Mouse (Mus musculus) brown adipose tissue, adult 24 weeks (tissue): ENCODE results near the gene Astn2. TPM values are rescaled to one million over a fixed set of nuclear protein-coding genes. Genes with fewer than 3 reads are reported as not detected.

ENCODE experiments used
- H3K27ac ChIP-seq: fragments of 200-500 bp; replicated peaks from 2 replicates; pipeline ENCODE4 v1.5.1; 2012; ENCODE audit warnings: low read depth, mild to moderate bottlenecking, low read length
- H3K4me1 ChIP-seq: fragments of 200-500 bp; 2 replicates; pipeline ENCODE4 v1.6.1; 2012; ENCODE audit warnings: low read length, mixed read lengths; ENCODE audit not compliant: control insufficient read depth, insufficient read depth, insufficient read length
- H3K4me3 ChIP-seq: fragments of 200-500 bp; 2 replicates; pipeline ENCODE4 v1.5.1; 2012; ENCODE audit warnings: low read depth, mild to moderate bottlenecking, low read length, moderate library complexity; ENCODE audit not compliant: insufficient read depth
- polyA plus RNA-seq: library from polyadenylated mRNA; stranded (reverse); fragments of >200 nt; gene quantifications from 2 replicates; pipeline ENCODE4 v1.2.4, GENCODE M21; 2012; ENCODE audit not compliant: missing spikeins, insufficient read depth, insufficient read length

Gene Astn2
- polyA plus RNA-seq, 1 experiment = not detected

GRCm38 (mm10) chr4:66370557-66371071 is 33.8 kb downstream of the Astn2 start:
- Histone ChIP-seq H3K27ac (no peak overlapping the region), H3K4me1 (no peaks in the 10 kb centered on the region), H3K4me3 (no peak overlapping the region)

DNA sequence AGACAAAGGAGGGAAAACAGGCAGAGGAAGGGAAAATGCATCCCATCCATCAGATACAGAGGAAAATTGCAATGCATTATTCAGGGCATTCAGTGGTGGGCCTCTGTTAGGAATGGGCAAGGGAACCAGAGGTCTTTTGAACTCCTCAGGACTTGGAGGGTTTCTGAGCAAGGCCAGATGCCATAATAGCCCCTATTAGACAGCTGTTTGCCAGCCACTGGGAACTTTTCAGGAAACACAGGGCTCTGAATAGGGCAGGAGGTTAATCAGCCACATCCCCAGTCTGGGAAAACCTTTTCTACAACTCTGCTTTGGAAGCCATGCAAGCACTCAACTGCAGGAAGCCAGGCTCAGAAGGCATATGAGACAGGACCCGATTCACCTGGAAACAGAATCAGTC is 38.9 kb downstream of the Astn2 start:
- no peak overlapping the region for H3K4me3 ChIP-seq
- H3K27ac ChIP-seq = no peak overlapping the region
- no peaks in the 10 kb centered on the region for H3K4me1 ChIP-seq

DNA sequence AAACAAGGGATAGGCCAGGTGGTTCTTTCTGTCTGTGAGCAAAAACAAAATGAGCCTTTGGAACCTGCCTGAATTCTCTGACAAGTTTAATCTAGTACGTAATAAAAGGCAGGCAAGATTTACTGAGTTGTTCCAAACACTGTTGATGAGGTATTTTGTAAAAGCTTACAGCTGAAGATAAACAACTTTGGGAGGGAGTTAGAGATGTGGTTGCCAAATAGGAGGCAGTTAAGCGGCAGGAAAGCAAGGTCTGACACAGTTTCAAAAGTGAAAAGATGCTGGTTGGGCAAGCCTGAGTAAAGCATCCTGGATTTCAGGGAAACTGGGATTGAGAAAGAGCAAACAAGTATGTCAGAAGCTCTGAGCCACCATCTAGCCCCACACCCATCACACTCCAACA is 59.8 kb downstream of the Astn2 start:
- H3K27ac ChIP-seq = no peak overlapping the region
- no peaks in the 10 kb centered on the region for H3K4me1 ChIP-seq
- no peak overlapping the region for H3K4me3 ChIP-seq

DNA sequence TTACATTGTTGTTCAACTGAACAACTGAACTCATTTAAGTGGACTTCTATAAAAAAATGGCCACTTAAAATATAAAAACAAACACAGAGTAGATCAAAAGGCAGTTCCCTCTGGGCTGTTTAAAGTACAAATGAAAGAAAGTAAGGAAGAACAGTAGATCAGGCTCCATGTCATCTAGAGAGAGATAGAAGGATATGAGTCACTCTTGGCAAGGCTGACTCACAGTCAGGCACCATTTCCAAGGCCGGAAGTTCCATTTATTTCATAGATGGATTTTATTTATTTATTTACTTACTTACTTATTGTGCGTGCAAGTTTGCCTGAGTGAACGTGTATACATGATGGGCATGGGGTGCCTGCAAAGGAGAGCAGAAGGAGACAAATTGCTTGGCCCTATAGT is 67.0 kb downstream of the Astn2 start:
- H3K27ac ChIP-seq = no peak overlapping the region
- H3K4me3 ChIP-seq = no peak overlapping the region
- H3K4me1 ChIP-seq = no peaks in the 10 kb centered on the region

GRCm38 (mm10) chr4:66330600-66331285 is 73.7 kb downstream of the Astn2 start:
- Histone ChIP-seq H3K27ac (no peak overlapping the region), H3K4me3 (no peak overlapping the region), H3K4me1 (no peaks in the 10 kb centered on the region)

GRCm38 (mm10) chr4:66321051-66321450 is 83.4 kb downstream of the Astn2 start:
- no peaks in the 10 kb centered on the region for H3K4me1 ChIP-seq
- no peak overlapping the region for H3K4me3 ChIP-seq
- H3K27ac ChIP-seq = no peak overlapping the region

DNA sequence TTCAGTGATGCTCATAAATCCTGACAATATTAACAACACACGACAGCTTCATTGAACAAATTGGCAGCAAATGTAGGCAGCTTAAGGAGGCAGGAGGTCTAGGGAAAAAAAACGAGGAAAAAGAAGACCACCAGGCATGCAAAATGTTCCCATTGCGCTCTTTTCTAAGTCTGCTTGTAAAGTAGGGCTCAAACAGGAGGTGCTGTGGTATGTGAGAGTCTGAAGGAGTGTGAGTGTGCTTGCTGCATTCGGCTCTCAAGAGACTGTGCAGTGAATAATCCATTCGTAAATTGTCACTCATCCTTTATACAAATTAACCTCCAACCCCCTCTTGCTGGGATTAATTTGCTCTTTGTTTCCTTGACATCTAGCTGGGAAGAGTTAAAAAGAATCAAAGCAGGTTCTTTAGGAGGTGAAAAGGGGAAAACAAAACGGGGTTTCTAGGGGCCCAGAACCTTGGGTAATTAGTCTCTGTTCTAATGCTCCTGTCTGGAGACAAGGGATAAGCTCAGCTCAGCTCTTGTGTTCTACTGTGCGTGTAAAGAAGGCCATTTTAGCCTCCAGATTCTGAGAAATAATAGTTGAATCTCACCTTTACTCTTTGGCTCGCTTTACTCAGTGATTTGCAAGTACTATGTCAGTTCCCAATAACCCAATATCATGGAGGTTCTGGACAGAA is 89.5 kb downstream of the Astn2 start:
- H3K27ac ChIP-seq = no peak overlapping the region
- H3K4me3 ChIP-seq = no peak overlapping the region
- no peaks in the 10 kb centered on the region for H3K4me1 ChIP-seq

DNA sequence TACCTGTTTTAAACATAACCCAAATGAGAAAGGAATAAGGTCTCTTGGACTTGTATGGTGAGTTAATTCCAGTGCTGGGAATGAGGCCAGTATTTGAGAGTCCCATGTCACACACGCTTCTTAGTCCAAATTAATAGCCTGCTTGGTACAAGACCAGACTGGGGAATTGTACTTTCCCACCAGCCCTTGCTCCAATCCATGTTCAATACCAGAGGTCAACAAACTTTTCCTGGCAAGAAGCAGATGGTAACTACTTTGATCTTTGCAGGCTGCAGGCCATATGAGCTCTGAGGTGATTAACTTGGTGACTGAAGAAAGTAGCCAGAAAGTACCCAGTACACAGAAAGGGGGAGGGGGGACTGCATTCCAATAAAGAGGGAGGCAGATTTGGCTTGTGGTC is 91.7 kb downstream of the Astn2 start:
- Histone ChIP-seq H3K27ac (no peak overlapping the region), H3K4me1 (no peaks in the 10 kb centered on the region), H3K4me3 (no peak overlapping the region)

- no peak overlapping the region for H3K27ac ChIP-seq
- H3K4me1 ChIP-seq = no peaks in the 10 kb centered on the region
- no peak overlapping the region for H3K4me3 ChIP-seq
These were observed 93.9 kb downstream of the Astn2 start for GRCm38 (mm10) chr4:66310315-66311020.

DNA sequence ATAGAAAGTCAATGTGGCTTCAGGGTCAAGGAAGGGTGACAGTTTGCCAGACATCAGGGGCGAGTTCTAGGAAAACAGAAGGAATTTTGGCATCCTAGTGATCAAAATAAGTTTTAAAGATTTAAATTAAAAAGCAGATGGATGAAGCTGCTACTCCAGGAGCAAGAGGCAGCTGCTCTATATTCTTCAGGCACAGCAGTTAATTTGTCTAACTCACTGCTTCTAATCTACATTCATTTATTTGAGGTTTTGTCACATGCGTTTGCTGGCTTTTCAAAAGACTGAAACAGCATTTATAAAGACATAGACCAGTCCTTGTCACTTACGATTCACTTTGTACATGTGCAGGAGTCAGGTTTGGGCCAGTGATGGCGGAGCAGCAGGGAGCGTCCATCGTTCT is 98.0 kb downstream of the Astn2 start:
- Histone ChIP-seq H3K27ac (no peak overlapping the region), H3K4me1 (no peaks in the 10 kb centered on the region), H3K4me3 (no peak overlapping the region)

GRCm38 (mm10) chr4:66302686-66303310 is 101.6 kb downstream of the Astn2 start:
- Histone ChIP-seq H3K27ac (no peak overlapping the region), H3K4me1 (no peaks in the 10 kb centered on the region)

DNA sequence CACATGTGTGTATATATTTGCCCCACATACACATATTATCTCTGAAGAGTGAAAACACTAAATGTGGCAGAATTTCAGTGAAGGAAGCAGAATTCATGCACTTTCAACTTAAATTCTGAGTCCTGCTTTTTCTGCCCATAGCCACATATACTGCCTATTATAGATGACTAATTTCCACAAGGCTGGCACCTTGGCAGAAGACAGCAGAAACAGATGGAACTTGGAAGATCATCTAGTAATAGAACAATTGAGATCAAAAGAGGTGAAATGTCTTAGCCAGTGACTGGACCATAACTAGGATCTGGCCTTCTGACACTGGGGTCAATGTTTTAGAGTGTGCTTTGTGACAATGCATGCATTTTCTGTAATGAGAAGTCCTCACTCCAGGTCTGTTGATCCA is 119.4 kb downstream of the Astn2 start:
- H3K4me1 ChIP-seq = no peaks in the 10 kb centered on the region
- H3K27ac ChIP-seq = no peak overlapping the region
- no peak overlapping the region for H3K4me3 ChIP-seq

More at GRCm38 (mm10) chr4:66302686-66303310, 101.6 kb downstream of the Astn2 start:
- H3K4me3 ChIP-seq = no peak overlapping the region

- Histone ChIP-seq H3K4me1 (no peaks in the 10 kb centered on the region), H3K4me3 (no peak overlapping the region), H3K27ac (no peak overlapping the region)
These were observed 128.3 kb downstream of the Astn2 start for GRCm38 (mm10) chr4:66276096-66276495.

GRCm38 (mm10) chr4:66271550-66272117 is 132.8 kb downstream of the Astn2 start:
- Histone ChIP-seq H3K27ac (no peak overlapping the region), H3K4me1 (no peaks in the 10 kb centered on the region), H3K4me3 (no peak overlapping the region)

DNA sequence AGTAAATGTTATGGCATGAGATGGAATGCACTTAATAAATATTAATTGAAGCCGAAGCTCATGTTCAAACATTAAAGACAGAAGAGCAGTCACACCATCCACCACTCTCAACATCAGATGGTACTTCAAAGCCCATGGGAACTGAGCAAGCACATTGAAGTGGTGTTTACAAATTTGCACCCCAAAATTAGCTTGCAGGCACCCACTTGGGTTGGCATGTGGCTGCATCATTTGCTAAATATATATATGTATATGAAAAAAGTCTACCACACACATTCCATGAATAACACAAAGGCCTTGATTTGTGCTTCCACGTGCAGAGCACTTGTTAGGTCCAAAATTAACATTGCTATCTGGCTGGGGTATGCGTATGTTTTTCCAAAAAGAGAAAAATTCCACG is 140.4 kb downstream of the Astn2 start:
- H3K4me3 ChIP-seq = no peak overlapping the region
- H3K27ac ChIP-seq = no peak overlapping the region
- no peaks in the 10 kb centered on the region for H3K4me1 ChIP-seq
